Mouse (Mus musculus): ENCODE data around the gene Cidec.

DNA sequence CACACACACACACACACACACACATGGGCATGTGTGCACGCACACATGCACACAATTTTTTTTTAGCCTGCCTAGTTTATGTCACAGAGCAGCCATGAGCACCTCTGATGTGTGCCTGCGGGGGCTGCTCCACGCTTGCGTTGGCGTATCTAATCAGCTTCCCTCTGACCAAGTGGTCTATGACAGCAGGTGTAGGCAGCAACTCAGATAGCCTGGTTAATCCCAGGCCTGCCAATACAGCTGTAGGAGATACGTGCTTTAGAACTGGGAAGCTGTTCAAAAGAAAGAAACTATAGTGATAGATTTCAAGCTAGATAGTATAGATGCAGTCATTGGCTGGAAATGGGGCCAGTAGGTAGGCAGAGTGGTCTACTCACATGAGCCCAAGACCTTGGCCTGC, 38.2 kb upstream of the Cidec start:
- no peak for TF ChIP-seq POLR2A (IDR thresholded peaks at IDR 0.05; ENCODE audit: borderline replicate concordance, extremely low read depth, low read depth, low read length)
- TF ChIP-seq CTCF (IDR thresholded peaks at IDR 0.05; ENCODE audit: insufficient read depth, low read length): no peak

Measured in lung, adult 2 months (tissue).